Mouse (Mus musculus): ENCODE results near the gene Dnmt1. TPM values are rescaled to one million over a fixed set of nuclear protein-coding genes. Genes with fewer than 3 reads are reported as not detected.
A peak's percentile ranks its signal among the peaks of the same experiment; 100 is the strongest.

Dnmt1 gene
- polyA plus RNA-seq, 1 experiment from 2014 or later, result 67.4 TPM

DNA sequence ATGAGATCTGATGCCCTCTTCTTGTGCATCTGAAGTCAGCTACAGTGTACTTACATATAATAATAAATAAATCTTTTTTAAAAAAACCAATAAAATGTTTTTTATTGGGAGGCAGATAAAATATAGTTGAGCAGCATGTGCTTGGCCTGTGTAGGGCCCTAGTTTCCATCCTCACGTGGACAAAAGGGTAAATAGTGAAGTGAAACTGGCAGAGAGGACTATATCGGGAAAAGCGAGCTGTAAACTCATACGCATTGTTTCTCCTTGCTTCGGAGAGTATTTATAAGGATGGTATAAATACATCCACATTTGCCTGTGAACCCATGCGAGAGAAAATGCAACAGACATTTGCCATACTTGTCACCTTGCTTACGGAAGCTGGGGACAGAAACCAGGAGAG lies 20.1 kb upstream of the Dnmt1 start:
- Histone ChIP-seq H3K36me3 (ENCODE audit: control insufficient read depth, insufficient read depth, low read length) (no peaks in the 10 kb centered on the region), H3K4me1 (ENCODE audit: control insufficient read depth, insufficient read depth, low read length) (peaks cover 13% of the 10 kb centered on the region), H3K27ac (ENCODE audit: low read depth, low read length) (no peak overlapping the region), H3K9ac (ENCODE audit: low read length) (no peak overlapping the region), H3K27me3 (ENCODE audit: control insufficient read depth, insufficient read depth, low read length) (0 out of 2 replicates have a peak, but pooled peaks cover 2% of the 10 kb centered on the region), H3K4me2 (no peak overlapping the region), H3K4me3 (ENCODE audit: low read depth, low read length) (no peak overlapping the region), H3K9me3 (ENCODE audit: control insufficient read depth, low read length) (no peaks in the 10 kb centered on the region)
- no peak for DNase-seq (ENCODE audit: low spot score, missing footprints)
- WGBS, result 88% methylated on average over 7 of the region's 7 CpGs
- no peak for ATAC-seq (ENCODE audit: low FRiP score)

DNA sequence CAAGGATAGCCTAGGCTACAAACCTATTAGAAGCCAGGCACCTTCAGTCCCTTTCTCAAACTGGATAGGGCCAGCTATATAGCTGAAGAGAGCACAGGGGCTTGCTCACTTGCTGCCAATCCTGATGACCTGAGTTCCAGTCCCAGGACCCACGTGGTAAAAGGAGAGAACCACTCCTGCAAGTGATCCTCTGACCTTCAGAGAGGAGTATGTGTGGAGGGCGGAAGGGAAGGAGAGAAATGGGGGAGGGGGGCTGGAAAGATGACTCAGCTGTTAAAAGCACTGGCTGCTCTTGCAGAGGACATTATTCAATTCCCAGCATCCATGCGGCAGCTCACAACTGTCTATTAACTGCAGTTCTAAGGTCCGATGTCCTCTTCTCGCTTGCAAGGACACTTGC lies 19.5 kb upstream of the Dnmt1 start:
- Histone ChIP-seq H3K27me3 (ENCODE audit: control insufficient read depth, insufficient read depth, low read length) (peaks cover 4% of the 10 kb centered on the region; the same call in 1 of the 2 replicates), H3K27ac (ENCODE audit: low read depth, low read length) (no peak overlapping the region), H3K36me3 (ENCODE audit: control insufficient read depth, insufficient read depth, low read length) (no peaks in the 10 kb centered on the region), H3K9ac (ENCODE audit: low read length) (no peak overlapping the region), H3K9me3 (ENCODE audit: control insufficient read depth, low read length) (no peaks in the 10 kb centered on the region), H3K4me3 (ENCODE audit: low read depth, low read length) (no peak overlapping the region), H3K4me1 (ENCODE audit: control insufficient read depth, insufficient read depth, low read length) (peaks cover 14% of the 10 kb centered on the region), H3K4me2 (no peak overlapping the region)
- DNase-seq (ENCODE audit: low spot score, missing footprints), result no peak
- WGBS, result 73% methylated on average over 5 of the region's 5 CpGs
- no peak for ATAC-seq (ENCODE audit: low FRiP score)

DNA sequence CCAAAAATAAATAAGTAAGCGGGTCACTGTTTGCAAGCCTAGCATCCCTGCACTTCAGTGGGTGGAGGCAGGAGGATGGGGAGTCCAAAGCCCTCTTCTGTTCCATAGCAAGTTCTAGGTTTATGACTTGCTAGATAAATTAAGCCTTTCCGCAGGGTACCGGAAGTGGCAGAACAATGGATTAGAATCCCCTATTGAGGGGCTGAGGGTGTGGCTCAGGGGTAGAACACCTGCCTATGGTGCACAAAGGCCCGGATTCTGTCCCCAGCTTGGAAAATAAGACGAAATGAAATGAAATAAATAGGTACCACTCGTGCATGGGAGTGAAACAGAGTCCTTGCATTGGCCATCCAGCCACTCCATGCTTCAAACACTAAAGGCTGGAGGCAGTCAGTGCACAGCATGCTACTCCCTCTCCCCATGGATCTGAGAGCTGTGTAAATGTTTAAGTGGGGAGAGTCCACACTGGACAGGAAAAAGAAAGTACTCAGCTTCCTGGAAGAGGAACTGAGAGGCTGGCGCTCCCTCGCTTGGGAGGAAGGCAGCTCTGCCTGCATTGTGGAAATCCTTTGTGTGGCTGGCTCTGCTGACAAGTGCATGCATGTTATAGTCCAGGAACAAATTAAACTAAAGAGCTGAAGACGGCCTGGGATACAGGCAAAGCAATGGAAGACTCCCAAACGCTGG lies 18.9 kb upstream of the Dnmt1 start:
- Histone ChIP-seq H3K4me1 (ENCODE audit: control insufficient read depth, insufficient read depth, low read length) (peaks cover 14% of the 10 kb centered on the region), H3K27ac (ENCODE audit: low read depth, low read length) (no peak overlapping the region), H3K4me3 (ENCODE audit: low read depth, low read length) (no peak overlapping the region), H3K9ac (ENCODE audit: low read length) (no peak overlapping the region), H3K36me3 (ENCODE audit: control insufficient read depth, insufficient read depth, low read length) (no peaks in the 10 kb centered on the region), H3K9me3 (ENCODE audit: control insufficient read depth, low read length) (no peaks in the 10 kb centered on the region), H3K27me3 (ENCODE audit: control insufficient read depth, insufficient read depth, low read length) (peaks cover 4% of the 10 kb centered on the region; the same call in 1 of the 2 replicates), H3K4me2 (no peak overlapping the region)
- no peak for ATAC-seq (ENCODE audit: low FRiP score)
- DNase-seq (ENCODE audit: low spot score, missing footprints), result no peak
- WGBS, result 67% methylated on average over 10 of the region's 10 CpGs

DNA sequence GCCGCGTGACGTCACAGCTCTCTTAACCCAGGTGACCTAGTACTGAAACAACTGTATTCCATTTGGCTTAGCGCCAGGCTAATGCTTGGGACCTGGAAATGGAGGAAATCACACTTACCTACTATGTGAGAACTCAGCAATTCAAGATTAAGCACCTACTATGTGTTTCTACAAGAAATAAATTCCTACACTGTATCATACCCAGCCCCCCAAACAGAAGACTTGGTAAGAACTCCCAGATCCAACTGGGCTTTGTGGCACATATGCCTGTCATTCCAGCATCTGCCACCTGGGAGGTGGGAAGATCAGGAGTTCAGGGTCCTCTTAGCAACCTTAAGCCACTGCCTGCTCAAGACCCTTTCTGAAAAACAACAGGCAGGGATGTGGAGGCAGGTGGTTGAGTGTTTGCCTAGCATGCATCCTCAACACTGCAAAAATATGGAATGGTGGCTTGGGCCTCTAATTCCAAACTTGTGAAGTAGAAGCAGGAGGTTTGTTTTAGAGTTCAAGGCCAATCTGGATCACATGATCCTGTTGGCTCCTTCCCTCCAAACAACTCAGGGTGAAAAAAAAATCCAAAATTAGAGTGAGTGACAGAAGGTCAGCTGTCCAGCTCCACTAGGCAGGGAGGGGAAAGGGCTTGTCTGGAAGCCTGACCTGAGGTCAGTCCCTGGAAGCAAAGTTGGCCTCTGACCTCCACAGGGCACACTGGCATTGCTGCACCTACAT lies 17.4 kb upstream of the Dnmt1 start:
- peak overlapping the region; percentile 98 for H3K4me2 ChIP-seq
- H3K36me3 ChIP-seq (ENCODE audit: control insufficient read depth, insufficient read depth, low read length), result no peaks in the 10 kb centered on the region
- no peak overlapping the region for H3K27ac ChIP-seq (ENCODE audit: low read depth, low read length)
- H3K4me3 ChIP-seq (ENCODE audit: low read depth, low read length), result peak overlapping the region; percentile 74
- peak overlapping the region; percentile 82 for H3K9ac ChIP-seq (ENCODE audit: low read length)
- no peaks in the 10 kb centered on the region for H3K9me3 ChIP-seq (ENCODE audit: control insufficient read depth, low read length)
- ATAC-seq (ENCODE audit: low FRiP score), result peak; percentile 19; the same call in 1 of the 2 replicates
- peaks cover 22% of the 10 kb centered on the region for H3K4me1 ChIP-seq (ENCODE audit: control insufficient read depth, insufficient read depth, low read length)
- H3K27me3 ChIP-seq (ENCODE audit: control insufficient read depth, insufficient read depth, low read length), result peaks cover 4% of the 10 kb centered on the region; the same call in 1 of the 2 replicates
- DNase-seq (ENCODE audit: low spot score, missing footprints), result no peak
- 2% methylated on average over 4 of the region's 4 CpGs for WGBS

DNA sequence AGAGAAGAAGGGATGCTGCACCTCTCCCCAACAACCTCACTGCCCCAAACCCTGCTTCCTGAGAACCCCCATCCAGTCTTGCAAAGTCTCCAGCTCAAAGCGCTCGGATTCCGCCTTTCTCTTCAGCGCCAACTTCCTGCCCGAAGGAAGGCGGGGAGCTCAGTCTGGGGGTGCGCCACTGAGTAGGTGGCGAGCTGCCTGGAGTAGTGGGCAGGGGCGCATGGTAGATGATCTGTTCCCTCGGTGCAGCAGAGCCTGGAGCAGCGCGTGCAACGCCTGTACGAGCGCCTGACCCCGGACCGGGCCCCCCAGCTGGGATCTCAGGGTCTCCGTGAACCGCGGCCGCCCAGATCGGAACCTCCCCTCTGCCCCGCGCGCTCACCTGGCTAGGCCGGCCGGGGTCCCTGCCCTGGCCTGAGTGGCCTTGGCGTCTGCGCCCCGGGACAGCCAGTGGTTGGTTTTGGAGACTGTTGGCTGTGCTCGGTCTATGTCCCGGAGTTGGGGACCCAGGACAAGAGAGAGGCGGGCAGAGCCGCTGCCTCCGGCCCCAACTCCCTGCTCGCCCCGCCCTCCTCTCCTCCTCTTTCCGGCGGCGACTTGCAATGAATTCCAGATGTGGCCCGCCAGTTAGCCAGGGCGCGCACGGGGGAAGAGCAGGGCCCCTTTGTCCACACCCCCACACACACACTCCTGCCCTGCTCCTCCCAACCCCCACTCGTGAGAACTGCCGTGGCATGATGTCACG lies 16.7 kb upstream of the Dnmt1 start, which contains the start of gene S1pr2:
Gene S1pr2 (minus strand): TSS at position 566 of the 745 bp plus-strand sequence.
- H3K4me3 ChIP-seq (ENCODE audit: low read depth, low read length), result peak within 1 kb of the TSS; percentile 74
- WGBS, result under 1% methylated on average over 44 of the region's 47 CpGs
- H3K36me3 ChIP-seq (ENCODE audit: control insufficient read depth, insufficient read depth, low read length), result no peaks in the 10 kb centered on the region
- H3K9ac ChIP-seq (ENCODE audit: low read length), result peak within 1 kb of the TSS; percentile 82
- H3K27me3 ChIP-seq (ENCODE audit: control insufficient read depth, insufficient read depth, low read length), result peaks cover 4% of the 10 kb centered on the region; the same call in 1 of the 2 replicates
- H3K27ac ChIP-seq (ENCODE audit: low read depth, low read length), result peak within 1 kb of the TSS; percentile 2; the same call in 1 of the 2 replicates
- ATAC-seq (ENCODE audit: low FRiP score) (peak; percentile 76), DNase-seq (ENCODE audit: low spot score, missing footprints) (peak; percentile 98)
- H3K4me2 ChIP-seq, result peak within 1 kb of the TSS; percentile 98
- peaks cover 22% of the 10 kb centered on the region for H3K4me1 ChIP-seq (ENCODE audit: control insufficient read depth, insufficient read depth, low read length)
- H3K9me3 ChIP-seq (ENCODE audit: control insufficient read depth, low read length), result no peaks in the 10 kb centered on the region

DNA sequence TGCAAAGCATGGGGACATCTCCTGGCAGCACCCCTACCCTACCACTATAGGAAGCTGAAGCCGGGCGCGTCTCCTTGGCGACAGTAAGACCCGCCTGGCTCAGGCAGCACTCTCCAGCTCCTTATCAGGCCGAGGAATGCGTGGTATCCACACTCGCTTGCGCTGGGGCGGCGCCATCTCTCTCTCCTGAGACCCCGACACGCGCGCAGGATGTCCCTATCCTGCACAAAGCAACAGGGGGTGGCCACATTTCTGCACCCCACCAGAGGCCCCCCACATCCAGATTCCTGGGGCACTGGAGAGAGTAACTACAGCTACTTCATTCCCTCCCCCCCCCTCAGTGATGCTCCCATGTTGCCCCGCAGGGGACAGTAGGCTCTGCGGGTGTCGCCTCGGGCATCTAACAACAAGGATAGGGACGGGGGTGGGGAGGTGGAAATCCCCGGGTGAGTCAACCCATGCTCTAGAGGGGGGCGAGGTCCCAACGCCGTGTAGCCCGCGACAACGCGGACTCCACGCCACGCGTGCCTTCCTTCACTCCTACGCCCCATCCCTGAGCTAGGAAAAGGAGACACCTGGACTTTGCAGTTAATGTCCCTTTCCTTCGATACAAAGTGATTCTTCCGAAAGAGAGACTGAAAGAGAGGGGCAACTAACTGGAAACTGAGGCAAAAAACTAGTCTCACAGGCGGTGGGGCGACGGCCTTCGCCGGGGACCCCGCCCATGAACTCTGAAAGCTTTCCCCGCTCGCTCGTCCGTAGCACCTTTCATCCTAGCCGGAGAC lies 15.9 kb upstream of the Dnmt1 start:
- no peak overlapping the region; the same call in 1 of the 2 replicates for H3K27ac ChIP-seq (ENCODE audit: low read depth, low read length)
- WGBS, result under 1% methylated on average over 44 of the region's 45 CpGs
- H3K4me1 ChIP-seq (ENCODE audit: control insufficient read depth, insufficient read depth, low read length), result peaks cover 22% of the 10 kb centered on the region
- peak overlapping the region; percentile 98 for H3K4me2 ChIP-seq
- peak; percentile 45 for ATAC-seq (ENCODE audit: low FRiP score)
- H3K36me3 ChIP-seq (ENCODE audit: control insufficient read depth, insufficient read depth, low read length), result no peaks in the 10 kb centered on the region
- peak; percentile 94 for DNase-seq (ENCODE audit: low spot score, missing footprints)
- peak overlapping the region; percentile 74 for H3K4me3 ChIP-seq (ENCODE audit: low read depth, low read length)
- H3K9ac ChIP-seq (ENCODE audit: low read length), result peak overlapping the region; percentile 82
- H3K27me3 ChIP-seq (ENCODE audit: control insufficient read depth, insufficient read depth, low read length), result peaks cover 4% of the 10 kb centered on the region; the same call in 1 of the 2 replicates
- no peaks in the 10 kb centered on the region for H3K9me3 ChIP-seq (ENCODE audit: control insufficient read depth, low read length)

DNA sequence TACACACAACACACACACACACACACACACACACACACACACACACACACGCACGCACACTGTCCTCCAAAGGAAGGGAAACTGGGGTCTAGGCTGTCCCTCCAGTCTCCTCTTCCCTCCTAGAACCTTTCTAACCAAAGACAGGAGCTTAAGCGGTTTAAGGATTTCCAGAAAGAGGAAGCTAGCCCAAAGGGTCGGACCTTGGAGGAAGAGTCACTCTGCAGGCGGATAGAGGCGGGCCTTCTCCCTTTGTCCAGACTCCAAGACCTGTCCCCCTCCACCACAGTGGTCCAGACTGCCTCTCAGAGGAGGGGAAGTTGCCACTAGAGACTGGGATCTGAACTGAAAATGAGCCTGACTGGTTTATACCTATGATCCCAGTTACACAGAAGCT lies 14.0 kb upstream of the Dnmt1 start:
- H3K4me1 ChIP-seq (ENCODE audit: control insufficient read depth, insufficient read depth, low read length), result peaks cover 22% of the 10 kb centered on the region
- WGBS, result 52% methylated on average over 6 of the region's 6 CpGs
- DNase-seq (ENCODE audit: low spot score, missing footprints), result no peak
- no peaks in the 10 kb centered on the region for H3K9me3 ChIP-seq (ENCODE audit: control insufficient read depth, low read length)
- no peak overlapping the region for H3K9ac ChIP-seq (ENCODE audit: low read length)
- H3K36me3 ChIP-seq (ENCODE audit: control insufficient read depth, insufficient read depth, low read length), result no peaks in the 10 kb centered on the region
- peaks cover 4% of the 10 kb centered on the region; the same call in 1 of the 2 replicates for H3K27me3 ChIP-seq (ENCODE audit: control insufficient read depth, insufficient read depth, low read length)
- ATAC-seq (ENCODE audit: low FRiP score), result no peak
- H3K4me2 ChIP-seq, result no peak overlapping the region
- H3K27ac ChIP-seq (ENCODE audit: low read depth, low read length), result no peak overlapping the region
- H3K4me3 ChIP-seq (ENCODE audit: low read depth, low read length), result no peak overlapping the region

DNA sequence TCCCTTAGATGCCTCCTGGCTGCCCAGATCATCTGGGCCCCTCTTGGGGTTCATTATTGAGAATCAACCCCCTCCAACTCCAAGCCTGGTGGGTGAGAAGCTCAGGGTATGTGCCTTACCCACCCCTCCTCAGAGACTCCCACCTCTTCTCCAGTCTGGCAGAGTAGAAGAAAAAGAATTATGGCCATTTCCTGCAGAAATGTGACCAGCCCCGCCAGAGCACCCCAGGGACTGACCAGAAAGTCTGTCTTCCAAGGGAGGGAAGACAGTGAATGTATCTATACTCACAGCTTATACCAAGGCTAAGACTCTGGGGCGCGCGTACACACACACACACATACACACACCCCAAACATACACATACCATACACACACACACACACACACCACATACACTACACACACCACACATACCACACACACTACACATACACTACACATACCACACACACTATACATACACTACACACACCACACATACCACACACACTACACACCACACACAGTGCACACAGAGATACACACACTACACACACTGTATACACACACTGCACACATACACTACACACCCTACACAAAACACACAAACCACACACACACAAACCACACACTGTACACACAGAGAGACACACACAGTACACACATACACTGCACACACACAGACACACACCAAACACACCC lies 13.5 kb upstream of the Dnmt1 start:
- Histone ChIP-seq H3K36me3 (ENCODE audit: control insufficient read depth, insufficient read depth, low read length) (no peaks in the 10 kb centered on the region), H3K9me3 (ENCODE audit: control insufficient read depth, low read length) (no peaks in the 10 kb centered on the region), H3K9ac (ENCODE audit: low read length) (no peak overlapping the region), H3K4me3 (ENCODE audit: low read depth, low read length) (no peak overlapping the region), H3K27me3 (ENCODE audit: control insufficient read depth, insufficient read depth, low read length) (peaks cover 4% of the 10 kb centered on the region; the same call in 1 of the 2 replicates), H3K27ac (ENCODE audit: low read depth, low read length) (no peak overlapping the region), H3K4me1 (ENCODE audit: control insufficient read depth, insufficient read depth, low read length) (peaks cover 22% of the 10 kb centered on the region), H3K4me2 (no peak overlapping the region)
- no peak for ATAC-seq (ENCODE audit: low FRiP score)
- no peak for DNase-seq (ENCODE audit: low spot score, missing footprints)
- WGBS, result 89% methylated on average over 4 of the region's 4 CpGs
